Mouse (Mus musculus) urinary bladder, adult 18-20 months (tissue): ENCODE results near the gene Hipk1.
"Not testable (repeated sequence)": the region's sequence is repeated elsewhere in the genome, so short reads cannot be mapped to it uniquely, and the experiment has no call there.

Source experiments
- DNase-seq, 2 experiments: peaks; one replicate each; pipeline ENCODE4 v3.0.0; 2022; ENCODE audit warnings: low spot score in 2 of 2, mixed read lengths in 2 of 2

The Hipk1 gene

GRCm38 (mm10) chr3:103791230-103792110, at the start of gene Hipk1:
Hipk1 (minus strand) TSS chr3:103791563.
- peak; percentile 91 to 92 for DNase-seq

GRCm38 (mm10) chr3:103840946-103841345, 49.6 kb upstream of the Hipk1 start:
- DNase-seq = not testable (repeated sequence)

GRCm38 (mm10) chr3:103840195-103840594, 48.8 kb upstream of the Hipk1 start:
- DNase-seq = not testable (repeated sequence)

GRCm38 (mm10) chr3:103839711-103840110, 48.3 kb upstream of the Hipk1 start:
- no peak for DNase-seq

GRCm38 (mm10) chr3:103836453-103836852, 45.1 kb upstream of the Hipk1 start:
- DNase-seq = no peak

- DNase-seq = no peak
Measured at GRCm38 (mm10) chr3:103835951-103836310, 44.6 kb upstream of the Hipk1 start.

GRCm38 (mm10) chr3:103835272-103835950, 44.0 kb upstream of the Hipk1 start:
- no peak for DNase-seq

GRCm38 (mm10) chr3:103834001-103834400, 42.6 kb upstream of the Hipk1 start:
- no peak for DNase-seq

- no peak for DNase-seq
Measured at GRCm38 (mm10) chr3:103832426-103832825, 41.1 kb upstream of the Hipk1 start, which contains the start of gene Bcl2l15. Bcl2l15 (plus strand) TSS chr3:103832601.

- DNase-seq = no peak
Measured at GRCm38 (mm10) chr3:103831146-103831545, 39.8 kb upstream of the Hipk1 start.

GRCm38 (mm10) chr3:103830681-103831080, 39.3 kb upstream of the Hipk1 start:
- DNase-seq = not testable (repeated sequence)

GRCm38 (mm10) chr3:103829036-103829435, 37.7 kb upstream of the Hipk1 start:
- no peak for DNase-seq

GRCm38 (mm10) chr3:103827548-103827947, 36.2 kb upstream of the Hipk1 start:
- DNase-seq = no peak

GRCm38 (mm10) chr3:103810967-103811366, 19.6 kb upstream of the Hipk1 start:
- DNase-seq = no peak

- no peak for DNase-seq
Measured at GRCm38 (mm10) chr3:103809799-103810150, 18.4 kb upstream of the Hipk1 start.

- DNase-seq = peak; percentile 75 to 86
Measured at GRCm38 (mm10) chr3:103808891-103809798, 17.8 kb upstream of the Hipk1 start, which contains the start of the genes Dclre1b, Ap4b1 and Gm43064. Dclre1b (minus strand) TSS chr3:103809444. Ap4b1 (plus strand) TSS chr3:103809520. Gm43064 (plus strand) TSS chr3:103809573.

GRCm38 (mm10) chr3:103805671-103806070, 14.3 kb upstream of the Hipk1 start:
- no peak for DNase-seq

GRCm38 (mm10) chr3:103802861-103803260, 11.5 kb upstream of the Hipk1 start:
- no peak for DNase-seq

- DNase-seq = peak; percentile 48 to 81
Measured at GRCm38 (mm10) chr3:103801631-103802531, 10.5 kb upstream of the Hipk1 start.

GRCm38 (mm10) chr3:103799507-103799906, 8.1 kb upstream of the Hipk1 start:
- DNase-seq = no peak

- DNase-seq = no peak
Measured at GRCm38 (mm10) chr3:103796389-103796788, 5.0 kb upstream of the Hipk1 start.
